Mouse (Mus musculus): ENCODE results near the gene Arxes1.

DNA sequence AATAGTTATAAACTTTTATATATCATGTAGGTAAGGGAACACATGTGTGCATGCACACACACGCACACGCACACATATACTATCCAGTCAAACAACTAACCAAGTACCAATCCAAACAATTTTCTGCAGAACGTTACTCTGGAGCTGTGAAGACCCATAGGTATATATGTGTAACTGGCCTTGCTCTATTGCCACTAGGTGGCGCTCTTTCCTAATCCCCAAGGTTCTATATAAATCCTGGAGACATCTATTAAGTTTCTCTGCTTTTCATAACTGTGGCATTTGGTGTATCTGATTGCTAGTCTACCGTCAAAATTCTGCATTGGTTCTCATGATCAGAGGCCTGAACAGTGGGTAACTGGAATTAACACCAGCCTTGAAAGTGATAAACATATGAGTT is 14.4 kb downstream of the Arxes1 start:
- no peak for TF ChIP-seq POLR2A (IDR thresholded peaks at IDR 0.05; ENCODE audit: low read depth, low read length)
- no peak for TF ChIP-seq CTCF (IDR thresholded peaks at IDR 0.05; ENCODE audit: extremely low read depth, insufficient read depth, insufficient read length, insufficient replicate concordance)

Measured in spleen, adult 2 months (tissue).